Mouse (Mus musculus) heart, embryonic 15.5 days (tissue): ENCODE measurements at regions not wholly inside any gene's neighbourhood (a gene's known extent, or its start where the extent isn't known, plus 50 kb on each side); places are given as distances from the start of the nearest gene placed in this dataset.

ENCODE experiments used
- ATAC-seq: fragments of 200-750 bp; cut with Nextera tagmentation; replicated peaks from 2 replicates; pipeline ENCODE4 v1.8.0; 2017; ENCODE audit warnings: low read depth, moderate TSS enrichment; ENCODE audit not compliant: insufficient number of reproducible peaks, insufficient read depth, low FRiP score
- H3K27ac ChIP-seq: fragments of 300-500 bp; sonication (generic); 2 replicates; pipeline ENCODE4 v1.5.1; 2015; ENCODE audit warnings: mild to moderate bottlenecking, inconsistent platforms
- H3K27me3 ChIP-seq: fragments of 300-500 bp; sonication (generic); 2 replicates; pipeline ENCODE4 v1.6.1; 2015; ENCODE audit warnings: inconsistent platforms
- H3K36me3 ChIP-seq: fragments of 300-500 bp; sonication (generic); 2 replicates; pipeline ENCODE4 v1.6.1; 2015; ENCODE audit warnings: mild to moderate bottlenecking, inconsistent platforms
- H3K4me1 ChIP-seq: fragments of 300-500 bp; sonication (generic); replicated peaks from 2 replicates; pipeline ENCODE4 v1.6.1; 2015; ENCODE audit warnings: inconsistent platforms
- H3K4me2 ChIP-seq: fragments of 300-500 bp; sonication (generic); 2 replicates; pipeline ENCODE4 v1.6.1; 2015; ENCODE audit warnings: inconsistent platforms, mild to moderate bottlenecking, moderate library complexity
- H3K4me3 ChIP-seq: fragments of 300-500 bp; sonication (generic); 2 replicates; pipeline ENCODE4 v1.5.1; 2015; ENCODE audit warnings: mild to moderate bottlenecking, inconsistent platforms
- H3K9ac ChIP-seq: fragments of 300-500 bp; sonication (generic); 2 replicates; pipeline ENCODE4 v1.6.1; 2015; ENCODE audit warnings: mild to moderate bottlenecking, inconsistent platforms
- H3K9me3 ChIP-seq: fragments of 300-500 bp; sonication (generic); replicated peaks from 2 replicates; pipeline ENCODE4 v1.6.1; 2016; ENCODE audit warnings: inconsistent platforms
- WGBS: fragments of 180-500 bp; shearing (Covaris S2); methylation state at CpG from one replicate; pipeline ENCODE4 v1.1.7; 2015; ENCODE audit warnings: mixed read lengths; 5-methylcytosine and 5-hydroxymethylcytosine counted together

DNA sequence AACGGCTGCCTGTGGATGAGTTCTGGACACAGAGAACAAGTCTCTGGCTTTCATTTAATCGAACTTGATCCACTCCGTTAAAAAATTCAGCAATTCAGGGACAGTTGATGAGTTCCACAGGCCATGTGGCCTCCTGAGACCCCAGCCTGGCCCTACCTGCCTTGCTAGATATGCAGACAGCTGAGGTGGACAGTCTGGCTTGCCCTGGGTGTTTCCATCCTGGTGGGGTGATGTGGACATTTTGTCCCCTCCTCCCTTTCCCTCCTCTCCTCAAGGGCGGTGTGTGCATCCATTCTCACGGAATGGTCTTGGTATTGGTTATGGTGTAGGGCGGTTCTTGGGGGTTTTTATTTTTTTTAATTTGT, 80.1 kb downstream of the Vcpkmt start:
- peak overlapping the region; percentile 24 for H3K4me3 ChIP-seq
- 58% methylated on average over 6 of the region's 6 CpGs for WGBS
- no peak for ATAC-seq

DNA sequence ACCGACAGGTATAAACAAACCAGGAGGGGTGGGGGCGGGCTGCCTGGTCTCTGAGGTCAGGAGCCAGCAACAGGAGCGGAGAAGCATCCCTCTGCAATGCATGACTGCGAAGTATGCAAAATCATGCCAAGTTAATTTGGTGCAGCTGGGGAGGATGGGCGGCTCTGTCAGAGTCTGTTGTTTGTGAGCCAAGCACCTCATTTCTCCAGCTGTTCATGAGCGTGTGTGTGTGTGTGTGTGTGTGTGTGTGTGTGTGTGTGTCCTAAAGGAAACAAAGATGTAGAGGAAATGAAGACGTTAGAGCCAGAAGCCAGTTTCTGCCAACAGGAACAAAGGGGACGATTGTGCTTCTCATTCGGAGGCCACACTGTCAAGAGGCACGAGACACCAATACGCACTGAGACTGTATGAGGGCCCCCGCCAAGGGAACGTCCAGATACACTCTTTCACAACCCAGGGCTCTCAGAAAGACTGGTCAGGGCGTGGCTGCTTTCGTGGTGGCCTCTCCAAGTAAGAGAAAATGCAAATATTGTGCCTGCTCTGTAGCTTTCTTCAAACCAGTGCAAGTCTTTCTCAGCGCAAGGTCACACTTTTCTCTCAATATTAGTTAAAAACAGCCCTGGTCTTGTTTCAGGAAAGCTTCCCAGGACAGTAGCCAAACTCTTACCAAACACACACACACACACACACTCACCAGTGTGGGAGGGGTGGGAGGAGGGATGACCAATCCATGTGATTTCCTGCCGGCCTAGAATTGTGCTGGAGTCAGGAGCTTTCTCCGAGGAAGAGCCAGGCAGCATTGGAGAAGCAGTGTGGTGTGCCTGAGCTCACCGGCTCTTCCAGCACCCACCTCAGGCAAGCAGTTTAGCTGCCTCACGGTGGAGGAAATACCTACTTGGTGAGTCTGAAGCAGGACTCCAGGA, 80.8 kb downstream of the Vcpkmt start:
- Histone ChIP-seq H3K27me3 (no peaks in the 10 kb centered on the region), H3K9ac (peak overlapping the region; percentile 41), H3K36me3 (no peaks in the 10 kb centered on the region), H3K4me3 (peak overlapping the region; percentile 24), H3K4me2 (peak overlapping the region; percentile 45), H3K9me3 (no peaks in the 10 kb centered on the region), H3K27ac (peak overlapping the region; percentile 96), H3K4me1 (peaks cover 28% of the 10 kb centered on the region)
- WGBS: 28% methylated on average over 20 of the region's 20 CpGs
- peak; percentile 74 for ATAC-seq

More for the DNA sequence above, 80.1 kb downstream of the Vcpkmt start:
- H3K9me3 ChIP-seq: no peaks in the 10 kb centered on the region
- no peaks in the 10 kb centered on the region for H3K36me3 ChIP-seq
- peak overlapping the region; percentile 45 for H3K4me2 ChIP-seq
- H3K27ac ChIP-seq: peak overlapping the region; percentile 96
- peak overlapping the region; percentile 41 for H3K9ac ChIP-seq
- H3K4me1 ChIP-seq: peaks cover 22% of the 10 kb centered on the region
- no peaks in the 10 kb centered on the region for H3K27me3 ChIP-seq

DNA sequence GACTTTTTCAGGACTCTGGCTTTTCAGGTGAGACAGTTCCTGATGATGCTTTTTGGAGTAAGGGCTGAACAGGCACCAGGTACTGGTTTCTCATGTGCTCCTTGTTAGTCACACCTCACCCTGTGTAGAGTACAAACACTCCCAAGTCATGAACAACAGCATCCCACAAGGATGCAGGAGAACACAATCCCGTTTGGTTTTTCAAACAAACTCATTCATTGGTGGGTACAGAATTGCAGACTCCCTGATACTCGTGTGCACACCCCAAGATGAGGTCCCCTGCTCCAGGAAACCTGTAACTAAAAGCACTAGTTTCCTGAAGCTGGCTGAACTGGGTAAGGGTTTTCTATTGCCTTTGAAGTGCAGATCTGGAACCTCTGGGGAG, 81.5 kb downstream of the Vcpkmt start:
- 34% methylated on average over 2 of the region's 2 CpGs for WGBS
- Histone ChIP-seq H3K9ac (no peak overlapping the region), H3K27me3 (no peaks in the 10 kb centered on the region), H3K4me1 (peaks cover 35% of the 10 kb centered on the region), H3K27ac (peak overlapping the region; percentile 96), H3K4me2 (peak overlapping the region; percentile 45), H3K4me3 (no peak overlapping the region), H3K36me3 (no peaks in the 10 kb centered on the region), H3K9me3 (no peaks in the 10 kb centered on the region)
- ATAC-seq: no peak

DNA sequence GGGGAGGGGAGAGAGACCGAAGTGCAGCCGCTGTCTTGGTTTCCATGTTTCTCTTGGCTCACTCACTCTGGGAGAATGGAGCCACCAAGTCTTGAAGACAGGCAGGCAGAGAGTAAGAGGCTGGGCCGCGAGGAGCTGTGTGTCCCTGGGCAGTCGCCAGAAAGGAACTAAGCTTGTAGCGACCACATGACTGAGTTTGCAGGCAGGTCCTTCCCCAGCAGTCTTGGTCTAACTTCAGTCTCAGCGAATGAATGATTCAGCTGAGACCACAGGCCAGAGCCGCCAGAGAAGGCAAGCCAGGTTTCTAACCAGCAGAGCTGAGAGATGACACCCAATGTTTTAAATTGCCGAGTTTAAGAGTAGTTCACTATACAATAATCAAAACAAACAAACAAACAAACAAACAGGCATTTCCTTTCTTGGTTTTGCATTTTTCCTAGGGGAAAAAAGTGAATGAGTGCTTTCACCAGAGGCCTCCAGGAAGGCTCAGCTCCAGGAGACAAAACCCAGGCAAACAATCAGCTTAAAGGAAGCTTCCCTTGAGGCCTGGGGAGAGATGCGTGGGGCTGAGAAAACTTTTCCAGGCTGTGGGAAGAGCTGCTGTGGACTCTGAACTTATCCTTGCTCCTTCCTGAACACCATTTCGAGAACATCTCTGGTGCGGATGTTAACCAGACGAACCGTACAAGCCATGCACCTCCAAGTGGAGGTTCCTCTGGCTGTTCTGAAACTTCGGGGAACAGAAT, 82.1 kb downstream of the Vcpkmt start:
- Histone ChIP-seq H3K4me1 (peaks cover 41% of the 10 kb centered on the region), H3K9me3 (no peaks in the 10 kb centered on the region), H3K27me3 (no peaks in the 10 kb centered on the region), H3K27ac (peak overlapping the region; percentile 96), H3K36me3 (no peaks in the 10 kb centered on the region), H3K4me3 (no peak overlapping the region), H3K9ac (no peak overlapping the region), H3K4me2 (no peak overlapping the region)
- ATAC-seq: no peak; the same call in 1 of the 2 replicates
- 52% methylated on average over 15 of the region's 15 CpGs for WGBS

DNA sequence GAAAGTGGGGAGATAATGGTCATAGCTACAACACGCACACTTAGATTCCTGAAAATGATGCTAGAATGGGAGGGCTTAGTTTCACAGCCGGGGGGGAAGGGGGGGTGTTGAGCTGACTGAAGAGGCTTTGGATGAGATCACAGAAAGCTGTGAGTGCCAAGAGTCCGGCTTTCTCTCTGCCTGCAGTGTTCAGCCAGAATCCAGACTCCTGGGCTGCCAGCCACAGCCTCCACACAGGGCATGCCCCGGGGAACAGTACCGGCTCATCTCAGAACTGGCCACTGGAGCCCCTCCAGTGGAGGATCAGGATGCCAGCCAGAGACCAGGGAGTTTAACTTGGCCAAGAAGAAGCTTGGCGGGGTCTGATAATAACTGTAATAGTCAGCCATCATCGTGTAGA, 85.7 kb downstream of the Vcpkmt start:
- H3K27me3 ChIP-seq: no peaks in the 10 kb centered on the region
- ATAC-seq: peak; percentile 70
- H3K9me3 ChIP-seq: no peaks in the 10 kb centered on the region
- H3K27ac ChIP-seq: peak overlapping the region; percentile 73
- WGBS: 36% methylated on average over 7 of the region's 7 CpGs
- no peak overlapping the region for H3K4me3 ChIP-seq
- peak overlapping the region; percentile 3; the same call in 1 of the 2 replicates for H3K4me2 ChIP-seq
- no peak overlapping the region for H3K9ac ChIP-seq
- peaks cover 48% of the 10 kb centered on the region for H3K4me1 ChIP-seq
- no peaks in the 10 kb centered on the region for H3K36me3 ChIP-seq

DNA sequence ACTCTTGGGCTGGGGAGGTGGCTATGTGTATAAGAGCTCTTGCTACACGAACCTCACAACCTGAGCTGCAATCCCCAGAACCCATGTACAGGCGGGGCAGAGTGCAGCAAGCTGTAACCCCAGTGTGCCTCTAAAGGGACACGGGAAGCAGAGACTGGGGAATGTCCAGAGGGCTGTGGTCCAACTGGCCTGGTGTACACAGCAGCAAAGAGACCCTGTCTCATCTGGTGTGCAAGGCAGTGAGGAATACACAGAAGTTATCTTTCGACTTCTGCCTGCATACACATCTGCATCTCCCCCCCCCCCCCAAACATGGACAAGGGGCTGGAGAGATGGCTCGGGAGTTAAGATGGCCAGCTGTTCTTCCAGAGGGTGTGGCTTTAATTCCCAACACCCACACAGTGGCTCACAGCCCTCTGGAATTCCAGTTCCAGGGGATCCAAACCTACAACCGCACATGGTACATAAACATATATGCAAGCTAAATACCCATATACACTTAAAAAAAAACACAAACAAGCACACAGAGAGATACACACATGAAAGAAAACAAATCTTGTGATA, 86.4 kb downstream of the Vcpkmt start:
- H3K4me3 ChIP-seq: no peak overlapping the region
- peak overlapping the region; percentile 73 for H3K27ac ChIP-seq
- ATAC-seq: no peak
- H3K4me1 ChIP-seq: peaks cover 41% of the 10 kb centered on the region
- no peak overlapping the region for H3K9ac ChIP-seq
- 60% methylated on average over 6 of the region's 6 CpGs for WGBS
- no peak overlapping the region for H3K4me2 ChIP-seq
- H3K36me3 ChIP-seq: no peaks in the 10 kb centered on the region
- no peaks in the 10 kb centered on the region for H3K27me3 ChIP-seq
- H3K9me3 ChIP-seq: no peaks in the 10 kb centered on the region

DNA sequence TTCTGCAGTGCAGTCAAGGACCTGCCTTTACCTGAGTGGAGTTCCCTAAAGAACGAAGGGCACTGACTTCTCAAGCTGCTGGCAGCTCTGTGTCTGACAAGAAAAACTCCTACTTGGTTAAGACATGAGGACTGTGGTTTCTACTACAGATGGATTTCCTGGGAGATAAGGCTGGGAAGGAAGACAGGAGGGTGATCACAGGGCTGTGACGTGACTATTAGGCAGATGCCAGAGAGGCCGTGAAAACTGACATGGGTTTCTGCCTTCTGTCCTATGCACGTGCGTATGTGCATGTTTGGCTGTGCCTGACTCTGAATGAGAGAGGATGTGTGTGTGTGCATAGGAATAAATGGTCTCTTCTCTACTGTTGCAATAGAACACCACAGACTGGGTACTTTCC, 87.1 kb downstream of the Vcpkmt start:
- H3K27me3 ChIP-seq: no peaks in the 10 kb centered on the region
- H3K4me2 ChIP-seq: no peak overlapping the region
- H3K27ac ChIP-seq: peak overlapping the region; percentile 73
- H3K9me3 ChIP-seq: no peaks in the 10 kb centered on the region
- no peak overlapping the region for H3K9ac ChIP-seq
- H3K36me3 ChIP-seq: no peaks in the 10 kb centered on the region
- H3K4me3 ChIP-seq: no peak overlapping the region
- WGBS: 68% methylated on average over 5 of the region's 5 CpGs
- H3K4me1 ChIP-seq: peaks cover 38% of the 10 kb centered on the region
- ATAC-seq: no peak

DNA sequence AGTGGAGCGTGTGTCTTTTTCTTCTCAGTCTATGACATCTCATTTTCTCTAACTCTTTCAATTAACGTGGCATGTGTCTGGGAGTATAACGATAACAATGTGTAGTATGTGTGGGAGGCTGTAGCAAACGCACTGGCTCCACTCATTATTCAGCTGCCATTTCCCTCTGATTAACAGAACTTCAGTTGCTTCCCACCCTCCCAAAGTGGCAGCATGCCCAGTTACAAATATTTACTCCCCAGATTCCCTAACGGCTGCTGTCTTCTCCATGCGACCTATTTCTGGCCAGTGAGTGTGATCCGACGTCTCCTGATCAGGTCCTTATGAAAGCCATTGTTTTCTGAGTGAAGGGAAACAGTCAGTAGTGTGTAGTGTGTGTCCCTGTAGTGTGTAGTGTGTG, 88.2 kb downstream of the Vcpkmt start:
- Histone ChIP-seq H3K9me3 (no peaks in the 10 kb centered on the region), H3K36me3 (no peaks in the 10 kb centered on the region), H3K27me3 (no peaks in the 10 kb centered on the region), H3K27ac (peak overlapping the region; percentile 28; the same call in 1 of the 2 replicates), H3K4me3 (no peak overlapping the region), H3K4me2 (no peak overlapping the region), H3K9ac (no peak overlapping the region), H3K4me1 (peaks cover 36% of the 10 kb centered on the region)
- ATAC-seq: no peak
- 25% methylated on average over 8 of the region's 8 CpGs for WGBS

DNA sequence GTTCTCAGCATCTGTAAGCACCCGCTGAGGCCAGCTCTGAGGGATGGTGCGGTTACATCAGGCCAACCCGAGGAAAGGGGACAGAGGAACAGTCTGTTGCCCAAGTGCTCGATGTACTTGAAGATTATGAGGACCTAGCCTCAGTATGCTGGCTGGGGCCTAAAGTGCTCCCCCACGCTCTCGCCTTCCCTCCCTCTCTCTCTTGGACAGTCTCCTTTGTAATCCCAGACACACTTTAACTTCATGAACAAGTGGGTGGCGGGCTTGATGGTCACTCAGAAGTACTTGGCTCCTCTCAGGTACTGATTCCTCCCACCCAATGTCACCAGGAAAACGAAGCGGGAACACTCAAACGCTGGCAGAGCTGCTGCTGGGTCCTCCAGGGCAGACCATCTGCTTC, 93.1 kb downstream of the Vcpkmt start:
- H3K27ac ChIP-seq: no peak overlapping the region
- no peak overlapping the region for H3K4me2 ChIP-seq
- ATAC-seq: no peak
- H3K9me3 ChIP-seq: no peaks in the 10 kb centered on the region
- H3K4me1 ChIP-seq: peaks cover 16% of the 10 kb centered on the region
- no peaks in the 10 kb centered on the region for H3K36me3 ChIP-seq
- 82% methylated on average over 10 of the region's 10 CpGs for WGBS
- H3K27me3 ChIP-seq: no peaks in the 10 kb centered on the region
- no peak overlapping the region for H3K4me3 ChIP-seq
- no peak overlapping the region for H3K9ac ChIP-seq

DNA sequence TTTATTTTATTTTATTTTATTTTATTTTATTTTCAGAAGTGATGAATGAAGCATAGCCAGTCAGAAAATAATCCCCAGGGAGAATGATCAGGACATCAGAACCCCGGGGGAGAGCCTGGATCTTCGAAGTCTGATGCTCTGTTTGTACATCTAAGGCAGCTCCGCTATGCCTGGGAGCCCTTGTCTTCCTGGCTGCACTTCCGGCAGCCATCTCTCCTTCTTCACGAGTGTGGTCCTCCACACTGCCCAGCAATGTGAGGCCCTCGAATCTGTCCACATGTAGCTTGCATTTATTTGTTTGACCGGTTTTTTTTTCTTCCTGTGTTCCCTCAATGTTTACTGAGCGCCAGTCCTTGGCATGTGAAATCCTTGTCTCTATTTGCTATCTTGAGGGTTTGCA, 95.9 kb downstream of the Vcpkmt start:
- Histone ChIP-seq H3K36me3 (no peaks in the 10 kb centered on the region), H3K4me2 (no peak overlapping the region), H3K9me3 (no peaks in the 10 kb centered on the region), H3K9ac (no peak overlapping the region), H3K4me3 (no peak overlapping the region), H3K27me3 (no peaks in the 10 kb centered on the region), H3K27ac (no peak overlapping the region), H3K4me1 (peaks cover 8% of the 10 kb centered on the region)
- 63% methylated on average over 8 of the region's 8 CpGs for WGBS
- ATAC-seq: no peak
